Mouse (Mus musculus) megakaryocyte, embryonic 14.5 days (primary cell): ENCODE measurements around the gene Atp10a. TPM values are rescaled to one million over a fixed set of nuclear protein-coding genes. Genes with fewer than 3 reads are reported as not detected.

Experiments
- H3K27me3 ChIP-seq: replicated peaks from 2 replicates; pipeline ENCODE3; 2012; ENCODE audit warnings: inconsistent platforms
- H3K36me3 ChIP-seq: replicated peaks from 2 replicates; pipeline ENCODE3; 2012; ENCODE audit warnings: low read length, inconsistent platforms, mixed read lengths
- H3K4me1 ChIP-seq: 2 replicates; pipeline ENCODE4 v1.6.1; 2012; ENCODE audit warnings: inconsistent platforms
- H3K4me3 ChIP-seq: replicated peaks from 2 replicates; pipeline ENCODE3; 2012; ENCODE audit warnings: moderate library complexity, mild to moderate bottlenecking, inconsistent platforms
- H3K9me3 ChIP-seq: 2 replicates; pipeline ENCODE4 v1.6.1; 2012; ENCODE audit warnings: inconsistent platforms
- FLI1 ChIP-seq: IDR thresholded peaks from 2 replicates; pipeline ENCODE4 v1.6.1; 2012; ENCODE audit warnings: low read length, inconsistent platforms, mixed read lengths
- GATA1 ChIP-seq: IDR thresholded peaks from 3 replicates; pipeline ENCODE4 v1.6.1; 2012; ENCODE audit warnings: mixed read lengths, low read length, inconsistent platforms, borderline replicate concordance
- polyA plus RNA-seq: library from polyadenylated mRNA; stranded (reverse); fragments of >175 nt; gene quantifications from 2 replicates; pipeline ENCODE4 v1.2.3, GENCODE M21; 2012; ENCODE audit warnings: low replicate concordance; ENCODE audit not compliant: insufficient read depth

Atp10a gene
- polyA plus RNA-seq, 1 experiment, result 1.3 TPM

- TF ChIP-seq FLI1 (no peak), GATA1 (no peak)
- peaks cover 5% of the 10 kb centered on the region for H3K9me3 ChIP-seq
- H3K4me3 ChIP-seq, result no peak overlapping the region
- no peaks in the 10 kb centered on the region for H3K36me3 ChIP-seq
- peaks cover 8% of the 10 kb centered on the region; the same call in 1 of the 2 replicates for H3K4me1 ChIP-seq
- H3K27me3 ChIP-seq, result no peaks in the 10 kb centered on the region
Measured at GRCm38 (mm10) chr7:58754076-58754475, 98.1 kb downstream of the Atp10a start.

GRCm38 (mm10) chr7:58754536-58754935 is 98.6 kb downstream of the Atp10a start:
- peaks cover 8% of the 10 kb centered on the region; the same call in 1 of the 2 replicates for H3K4me1 ChIP-seq
- H3K36me3 ChIP-seq, result no peaks in the 10 kb centered on the region
- peaks cover 5% of the 10 kb centered on the region for H3K9me3 ChIP-seq
- H3K27me3 ChIP-seq, result no peaks in the 10 kb centered on the region
- H3K4me3 ChIP-seq, result no peak overlapping the region
- TF ChIP-seq GATA1 (no peak), FLI1 (no peak)

- Histone ChIP-seq H3K4me3 (no peak overlapping the region), H3K36me3 (no peaks in the 10 kb centered on the region), H3K9me3 (peaks cover 5% of the 10 kb centered on the region)
Measured at GRCm38 (mm10) chr7:58755083-58755482, 99.1 kb downstream of the Atp10a start.

DNA sequence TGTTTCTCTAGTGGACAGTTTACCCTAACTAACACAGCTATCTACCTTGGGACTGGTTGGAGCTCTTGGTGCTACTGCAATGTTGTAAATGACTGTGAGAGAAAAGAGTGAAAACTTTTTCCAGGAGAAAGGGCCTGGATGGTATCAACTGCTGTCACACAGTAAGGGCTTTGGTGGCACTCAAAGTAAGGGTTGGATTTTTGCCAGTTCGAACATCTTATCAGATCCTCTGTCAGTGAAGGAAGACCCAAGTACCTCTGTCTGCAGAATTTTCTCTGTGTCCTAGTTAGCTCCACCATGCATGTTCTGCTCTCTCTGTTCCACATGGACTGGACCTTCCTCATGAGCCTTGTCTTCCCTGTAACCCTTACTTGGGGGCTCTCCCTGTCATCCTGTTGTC is 99.9 kb downstream of the Atp10a start:
- Histone ChIP-seq H3K9me3 (peaks cover 5% of the 10 kb centered on the region), H3K4me3 (no peak overlapping the region), H3K36me3 (no peaks in the 10 kb centered on the region), H3K4me1 (peaks cover 5% of the 10 kb centered on the region; the same call in 1 of the 2 replicates), H3K27me3 (no peaks in the 10 kb centered on the region)
- TF ChIP-seq GATA1, result no peak
- no peak for TF ChIP-seq FLI1

More at GRCm38 (mm10) chr7:58755083-58755482, 99.1 kb downstream of the Atp10a start:
- no peak for TF ChIP-seq FLI1
- no peak for TF ChIP-seq GATA1
- H3K27me3 ChIP-seq, result no peaks in the 10 kb centered on the region
- H3K4me1 ChIP-seq, result peaks cover 5% of the 10 kb centered on the region; the same call in 1 of the 2 replicates

GRCm38 (mm10) chr7:58757331-58757730 is 101.4 kb downstream of the Atp10a start:
- Histone ChIP-seq H3K36me3 (no peaks in the 10 kb centered on the region), H3K4me1 (peaks cover 5% of the 10 kb centered on the region; the same call in 1 of the 2 replicates), H3K27me3 (no peaks in the 10 kb centered on the region), H3K4me3 (no peak overlapping the region), H3K9me3 (peaks cover 5% of the 10 kb centered on the region)
- TF ChIP-seq FLI1, result no peak
- no peak for TF ChIP-seq GATA1

GRCm38 (mm10) chr7:58758396-58758795 is 102.4 kb downstream of the Atp10a start:
- Histone ChIP-seq H3K9me3 (peaks cover 5% of the 10 kb centered on the region), H3K4me1 (peaks cover 4% of the 10 kb centered on the region; the same call in 1 of the 2 replicates), H3K27me3 (no peaks in the 10 kb centered on the region), H3K36me3 (no peaks in the 10 kb centered on the region), H3K4me3 (no peak overlapping the region)
- TF ChIP-seq FLI1 (no peak), GATA1 (no peak)

- peaks cover 5% of the 10 kb centered on the region for H3K9me3 ChIP-seq
- H3K4me3 ChIP-seq, result no peak overlapping the region
- H3K27me3 ChIP-seq, result no peaks in the 10 kb centered on the region
- TF ChIP-seq GATA1, result no peak
- TF ChIP-seq FLI1, result no peak
- peaks cover 2% of the 10 kb centered on the region for H3K4me1 ChIP-seq
- no peaks in the 10 kb centered on the region for H3K36me3 ChIP-seq
Measured at GRCm38 (mm10) chr7:58759265-58759664, 103.3 kb downstream of the Atp10a start.

DNA sequence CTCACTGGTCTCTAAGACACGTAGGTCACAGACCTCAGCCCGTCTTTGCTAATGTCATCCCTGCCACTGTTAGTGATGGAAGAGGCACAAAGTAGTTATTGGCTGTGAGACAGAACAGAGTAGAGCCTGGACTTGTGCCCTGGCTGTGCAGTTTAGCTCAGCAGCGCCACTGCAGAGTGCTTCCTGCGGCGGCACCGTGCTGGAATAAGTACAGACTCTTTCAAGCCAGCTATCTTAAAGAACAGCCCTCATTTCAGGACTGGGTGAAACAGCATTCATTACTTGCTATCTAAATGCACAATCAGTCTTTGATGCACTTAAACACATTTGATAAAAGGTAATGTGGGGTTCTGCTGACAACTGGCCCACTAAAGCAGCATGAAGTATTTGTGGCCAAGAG is 111.3 kb downstream of the Atp10a start:
- Histone ChIP-seq H3K4me1 (peaks cover 5% of the 10 kb centered on the region), H3K36me3 (no peaks in the 10 kb centered on the region), H3K4me3 (no peak overlapping the region), H3K27me3 (peaks cover 4% of the 10 kb centered on the region), H3K9me3 (no peaks in the 10 kb centered on the region)
- no peak for TF ChIP-seq GATA1
- no peak for TF ChIP-seq FLI1

- TF ChIP-seq FLI1 (no peak), GATA1 (no peak)
- H3K27me3 ChIP-seq, result peaks cover 4% of the 10 kb centered on the region
- H3K4me1 ChIP-seq, result peaks cover 5% of the 10 kb centered on the region
- H3K36me3 ChIP-seq, result no peaks in the 10 kb centered on the region
- no peak overlapping the region for H3K4me3 ChIP-seq
- no peaks in the 10 kb centered on the region for H3K9me3 ChIP-seq
Measured at GRCm38 (mm10) chr7:58768253-58768652, 112.3 kb downstream of the Atp10a start.

GRCm38 (mm10) chr7:58770254-58770653 is 114.3 kb downstream of the Atp10a start:
- Histone ChIP-seq H3K27me3 (peaks cover 4% of the 10 kb centered on the region), H3K4me1 (no peaks in the 10 kb centered on the region), H3K4me3 (no peak overlapping the region), H3K9me3 (no peaks in the 10 kb centered on the region), H3K36me3 (no peaks in the 10 kb centered on the region)
- TF ChIP-seq GATA1 (no peak), FLI1 (no peak)

DNA sequence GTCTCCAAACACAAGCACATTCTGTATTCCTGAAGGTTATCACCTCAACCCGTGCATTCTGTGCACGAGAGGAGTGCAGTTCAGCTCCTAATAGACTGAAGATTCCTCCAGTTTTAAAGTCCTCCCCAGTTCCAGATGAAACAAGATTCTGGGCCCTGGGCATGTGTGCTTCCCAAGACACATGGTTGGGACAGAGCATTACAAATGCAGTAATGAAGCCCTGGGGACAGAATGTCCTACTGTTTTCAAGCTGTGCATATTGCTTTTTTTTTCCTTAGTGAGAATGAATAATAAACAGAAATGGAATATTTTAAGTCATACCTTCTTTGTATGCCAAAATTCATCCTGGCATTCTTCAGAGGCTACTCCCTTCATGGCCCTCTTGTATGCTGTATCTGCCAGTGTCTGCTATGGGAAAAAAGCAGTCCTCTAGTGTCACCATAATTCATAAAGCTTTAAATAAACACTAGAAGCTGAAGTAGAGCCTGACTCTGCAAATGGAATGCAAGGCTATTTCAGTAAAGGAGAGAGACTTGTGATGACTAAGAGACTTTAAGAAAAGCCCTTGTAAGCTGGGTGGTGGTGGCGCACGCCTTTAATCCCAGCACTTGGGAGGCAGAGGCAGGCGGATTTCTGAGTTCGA is 116.2 kb downstream of the Atp10a start:
- Histone ChIP-seq H3K27me3 (peaks cover 4% of the 10 kb centered on the region), H3K4me1 (no peaks in the 10 kb centered on the region), H3K9me3 (no peaks in the 10 kb centered on the region), H3K36me3 (no peaks in the 10 kb centered on the region), H3K4me3 (no peak overlapping the region)
- TF ChIP-seq GATA1 (no peak), FLI1 (no peak)
